Mouse (Mus musculus) gastrocnemius, postnatal 4 days (tissue): ENCODE measurements around the gene Nans. TPM values are rescaled to one million over a fixed set of nuclear protein-coding genes. Genes with fewer than 3 reads are reported as not detected.
A peak's percentile ranks its signal among the peaks of the same experiment; 100 is the strongest.

Source experiments
- DNase-seq, 2 experiments: peaks; one replicate each; pipeline ENCODE4 v3.0.0; 2021 to 2022; ENCODE audit warnings: low spot score in 2 of 2, mixed read lengths in 2 of 2
- total RNA-seq, 2 experiments: library from RNA; stranded (reverse); gene quantifications; 2 replicates each; pipeline ENCODE4 v1.2.3; 2021

Gene Nans
- total RNA-seq, 2 experiments from 2014 or later: 54.0 to 60.9 TPM

DNA sequence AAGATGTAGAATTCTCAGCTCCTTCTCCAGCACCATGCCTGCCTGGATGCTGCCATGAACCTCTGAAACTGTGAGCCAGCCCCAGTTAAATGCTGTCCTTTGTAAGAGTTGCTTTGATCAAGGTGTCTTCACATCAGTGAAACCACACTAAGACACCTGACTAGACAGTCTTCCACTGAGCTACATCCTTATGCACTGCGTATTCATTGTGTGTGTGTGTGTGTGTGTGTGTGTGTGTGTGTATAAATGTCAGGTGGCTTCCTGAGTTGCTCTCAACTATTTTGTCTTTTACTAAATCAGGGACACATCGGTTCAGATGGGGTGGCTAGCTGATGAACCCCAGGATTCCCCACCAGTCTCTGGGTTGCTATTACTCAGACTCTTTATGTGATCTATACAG, 10.0 kb upstream of the Nans start:
- DNase-seq: no peak

- DNase-seq: peak; percentile 57 to 74
Measured at GRCm38 (mm10) chr4:46485696-46486417, 3.2 kb upstream of the Nans start.

DNA sequence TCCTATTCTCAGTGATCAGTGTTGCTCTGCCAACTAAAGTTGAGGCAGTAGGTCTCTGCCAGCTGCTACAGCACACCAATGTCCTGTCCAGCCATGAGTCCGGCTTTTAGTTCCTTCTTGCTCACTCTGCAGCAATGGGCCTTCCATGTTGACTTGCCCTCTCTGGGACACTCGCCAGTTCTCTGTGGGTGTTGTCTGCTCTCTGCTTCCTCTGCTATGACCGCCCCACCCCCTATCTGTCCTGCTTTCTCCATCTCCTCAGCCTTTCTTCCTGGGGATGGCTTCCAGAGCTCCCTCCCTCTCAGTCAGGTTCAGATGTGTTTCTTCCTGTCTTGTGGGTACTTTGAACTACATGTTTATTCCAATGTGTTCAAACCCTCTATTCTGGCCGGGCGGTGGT, 1.7 kb upstream of the Nans start:
- peak; percentile 31 to 45 for DNase-seq

DNA sequence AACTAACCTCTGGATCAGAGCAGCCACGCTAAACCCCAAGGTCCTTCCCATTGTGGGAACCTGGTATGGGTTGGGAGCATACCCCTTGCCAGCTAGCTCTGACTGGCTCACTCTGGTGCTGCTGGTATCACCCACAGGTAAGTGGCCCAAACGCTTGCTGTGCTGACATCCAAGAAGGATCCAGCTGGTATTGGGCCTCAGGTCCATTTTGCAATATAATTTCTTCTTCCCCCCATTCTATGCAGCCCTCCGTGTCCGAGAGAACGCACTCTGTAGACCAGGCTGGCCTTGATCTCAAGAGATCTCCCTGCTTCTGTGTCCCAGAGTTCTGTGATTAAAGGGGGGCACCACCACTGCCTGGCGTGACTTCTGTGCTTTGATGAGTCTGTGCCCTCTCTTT, 4.0 kb downstream of the Nans start:
- no peak for DNase-seq

- no peak for DNase-seq
Measured at GRCm38 (mm10) chr4:46495543-46495942, 6.5 kb downstream of the Nans start.

GRCm38 (mm10) chr4:46497286-46497892, 8.3 kb downstream of the Nans start:
- DNase-seq: peak in 1 of 2 experiments; percentile 42

DNA sequence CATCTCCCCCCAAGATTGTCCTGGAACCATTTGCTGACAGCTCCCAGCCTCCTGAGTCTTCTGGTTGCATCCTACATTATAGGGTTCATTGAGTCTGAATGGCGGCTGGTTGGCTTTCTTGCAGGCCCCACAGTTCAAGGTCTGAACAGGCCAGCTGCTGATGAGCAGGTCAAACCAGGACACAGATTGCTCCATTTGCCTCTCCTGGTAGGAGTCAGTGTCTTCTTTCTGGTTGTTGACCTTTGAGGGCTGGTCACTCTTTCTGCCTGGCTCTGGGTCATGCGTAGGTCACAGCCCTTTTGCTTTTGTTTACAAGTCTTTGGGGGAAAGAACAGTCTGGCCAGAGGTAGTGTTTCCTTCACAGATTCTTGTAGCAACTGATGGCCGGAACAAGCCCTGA, 9.5 kb downstream of the Nans start:
- no peak for DNase-seq

DNA sequence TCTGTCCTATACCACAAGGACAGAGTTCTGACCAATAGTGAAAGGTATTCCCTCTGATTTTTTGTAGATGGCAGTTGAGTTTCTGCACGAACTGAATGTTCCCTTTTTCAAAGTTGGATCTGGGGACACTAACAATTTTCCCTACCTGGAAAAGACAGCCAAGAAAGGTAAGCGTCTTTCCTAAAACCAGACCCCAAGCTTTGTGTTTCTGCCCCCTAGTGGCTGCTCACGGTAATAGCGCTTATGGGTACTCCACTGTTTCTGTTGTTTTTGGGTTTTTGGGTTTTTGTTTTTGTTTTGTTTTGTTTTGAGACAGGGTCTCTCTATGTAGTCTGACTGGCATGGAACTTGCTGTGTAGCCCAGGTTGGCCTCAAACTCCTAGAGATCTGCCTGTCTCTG, 9.9 kb downstream of the Nans start:
- DNase-seq: peak in 1 of 2 experiments; percentile 42

- no peak for DNase-seq
Measured at GRCm38 (mm10) chr4:46502606-46503502, 13.8 kb downstream of the Nans start.

GRCm38 (mm10) chr4:46503881-46504280, 14.8 kb downstream of the Nans start:
- no peak for DNase-seq

GRCm38 (mm10) chr4:46505361-46506057, 16.5 kb downstream of the Nans start:
- no peak for DNase-seq

- peak; percentile 94 to 96 for DNase-seq
Measured at GRCm38 (mm10) chr4:46506801-46507610, 18.0 kb downstream of the Nans start.

DNA sequence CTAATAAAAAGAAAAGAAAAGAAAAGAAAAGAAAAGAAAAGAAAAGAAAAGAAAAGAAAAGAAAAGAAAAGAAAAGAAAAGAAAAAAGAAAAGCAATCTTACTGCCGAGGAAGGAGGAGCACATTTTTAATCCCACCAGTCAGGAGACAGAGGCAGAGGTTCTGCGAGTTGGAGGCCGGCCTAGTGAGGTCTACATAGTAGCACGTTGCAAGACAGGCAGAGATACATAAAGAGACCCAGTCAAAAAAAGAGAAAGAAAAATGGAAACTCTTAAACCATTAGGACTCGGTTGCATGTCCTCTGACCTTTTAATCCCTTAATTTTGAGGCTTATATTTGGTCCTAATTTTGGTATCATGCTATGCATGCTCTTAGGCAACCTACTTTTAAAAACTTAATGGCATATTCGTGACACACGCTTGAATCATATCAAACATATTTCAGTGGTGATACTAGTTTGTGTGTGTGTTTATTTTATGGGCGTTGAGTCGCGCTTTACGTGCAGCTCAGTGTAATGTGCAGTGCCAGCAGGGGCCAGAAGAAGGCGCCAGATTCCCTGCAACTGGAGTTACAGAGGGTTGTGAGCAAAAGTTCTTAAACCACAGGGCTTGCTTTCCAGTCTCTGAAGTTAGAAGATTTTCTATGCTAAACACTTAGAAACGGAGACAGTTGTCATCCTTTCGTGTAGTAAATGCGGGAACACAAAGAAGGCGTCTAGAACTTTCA, 18.9 kb downstream of the Nans start:
- peak; percentile 60 to 81 for DNase-seq

- DNase-seq: no peak
Measured at GRCm38 (mm10) chr4:46520491-46520890, 31.4 kb downstream of the Nans start.

DNA sequence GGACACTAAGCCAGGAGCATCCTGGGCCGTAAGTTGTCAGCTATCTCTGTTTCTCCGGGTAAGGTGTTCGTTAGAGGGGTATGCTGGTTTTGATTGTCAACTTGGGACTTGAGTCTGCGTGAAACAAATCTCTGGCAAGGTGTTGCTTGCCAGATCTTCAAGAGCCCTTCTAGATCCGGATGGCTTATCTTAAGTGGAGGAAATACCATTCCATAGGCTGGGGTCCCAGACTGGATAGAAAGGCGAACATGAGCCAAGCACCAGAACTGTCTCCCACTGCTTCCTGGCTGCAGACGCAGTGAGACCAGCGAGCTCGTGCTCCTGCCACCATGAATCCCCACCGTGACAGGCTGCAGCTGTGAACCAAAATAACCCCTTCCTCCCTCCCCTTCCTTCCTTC, 32.4 kb downstream of the Nans start:
- no peak for DNase-seq

DNA sequence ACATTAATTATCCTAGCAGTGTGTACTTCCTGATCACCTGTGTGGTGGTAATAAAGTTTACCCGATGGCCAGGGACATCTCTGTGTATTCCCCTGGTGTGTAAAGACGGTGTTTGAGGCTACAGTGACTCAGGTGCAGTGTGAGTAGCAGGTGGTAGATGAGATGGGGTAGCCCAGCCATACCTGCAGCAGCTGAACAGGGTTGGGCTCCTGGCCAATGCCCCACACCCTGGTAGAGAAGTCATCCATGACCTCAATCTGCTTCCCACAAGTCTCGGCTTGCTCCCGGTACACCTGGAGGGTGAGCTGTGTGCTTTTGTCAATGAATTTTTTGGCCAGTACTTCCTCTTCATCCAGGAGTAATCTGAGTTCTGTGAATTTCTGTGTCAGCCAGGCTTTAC, 34.3 kb downstream of the Nans start:
- DNase-seq: no peak

- no peak for DNase-seq
Measured at GRCm38 (mm10) chr4:46526226-46526625, 37.2 kb downstream of the Nans start.

DNA sequence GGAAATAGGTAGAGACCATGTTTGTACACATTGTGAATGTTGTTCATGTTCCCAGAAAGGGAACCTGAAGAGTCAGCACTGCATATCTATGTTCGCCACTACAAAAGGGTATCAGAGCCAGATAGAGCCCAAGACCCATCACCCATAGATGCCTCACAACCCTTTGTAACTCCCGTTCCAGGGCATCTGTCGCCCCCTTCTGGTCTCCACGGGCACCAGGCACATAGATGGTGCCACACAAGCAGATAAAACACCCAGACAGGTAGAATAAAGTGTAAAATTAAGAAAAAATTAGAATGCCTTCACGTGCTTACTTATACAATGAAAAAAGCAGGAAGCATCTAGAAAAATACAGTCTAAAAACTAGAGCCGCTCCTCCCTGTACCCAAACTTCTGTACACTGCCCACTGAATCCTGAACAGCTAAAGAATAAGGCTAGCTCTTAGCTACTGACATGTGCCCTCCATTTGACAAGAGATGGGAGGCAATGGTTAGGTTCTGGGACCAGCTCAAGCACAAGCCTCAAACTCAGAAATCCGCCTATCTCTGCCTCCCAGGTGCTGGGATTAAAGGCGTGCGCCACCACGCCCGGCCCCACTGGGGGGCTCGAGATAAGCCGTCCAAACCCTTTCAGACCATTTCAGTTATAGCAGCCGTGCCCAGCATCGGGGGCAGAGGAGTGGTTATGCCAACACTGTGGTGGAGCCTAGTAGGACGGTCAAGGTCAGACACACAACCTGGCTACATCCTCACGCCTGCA, 37.9 kb downstream of the Nans start:
- DNase-seq: no peak

DNA sequence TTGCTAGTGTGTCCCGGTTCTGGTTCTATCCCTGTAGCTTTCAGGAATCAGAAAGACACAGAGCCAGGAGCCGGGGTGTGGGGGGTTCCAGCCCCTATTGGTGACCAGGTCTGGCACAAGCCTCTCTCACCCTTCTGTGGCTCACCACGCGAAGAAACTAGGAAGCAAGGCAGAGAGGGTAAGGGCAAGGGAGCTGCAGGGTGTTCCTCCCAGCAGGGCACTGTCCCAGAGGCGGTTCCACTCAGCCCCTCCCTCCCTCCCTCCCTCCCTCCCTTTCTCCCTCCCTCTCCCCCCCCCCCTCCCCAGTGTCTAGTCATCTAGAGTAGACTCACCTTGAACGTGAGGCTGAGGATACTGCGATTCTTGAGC, 38.5 kb downstream of the Nans start:
- DNase-seq: no peak
